Mouse (Mus musculus) erythroblast, embryonic 14.5 days (primary cell): ENCODE data around the gene Gm7247.

ENCODE experiments used
- GATA1 ChIP-seq: IDR thresholded peaks from 2 replicates; pipeline ENCODE4 v1.6.1; 2012; ENCODE audit warnings: low read length, inconsistent platforms, mixed read lengths
- TAL1 ChIP-seq: IDR thresholded peaks from 3 replicates; pipeline ENCODE4 v1.6.1; 2012; ENCODE audit warnings: low read length, inconsistent platforms, mixed read lengths

- no peak for TF ChIP-seq TAL1
- no peak for TF ChIP-seq GATA1
Observed at GRCm38 (mm10) chr14:51552490-51552889, 190.9 kb downstream of the Gm7247 start, which contains the start of gene Gm5622.
